Mouse (Mus musculus): ENCODE results near the gene Dnm3. TPM values are rescaled to one million over a fixed set of nuclear protein-coding genes. Genes with fewer than 3 reads are reported as not detected.
A peak's percentile ranks its signal among the peaks of the same experiment; 100 is the strongest.

Dnm3 gene
- polyA plus RNA-seq, 1 experiment from 2014 or later, result 12.9 TPM

GRCm38 (mm10) chr1:162298527-162298926 is 179.3 kb downstream of the Dnm3 start:
- DNase-seq (ENCODE audit: low spot score), result no peak
- no peaks in the 10 kb centered on the region for H3K36me3 ChIP-seq (ENCODE audit: control insufficient read depth, insufficient read depth, low read length)
- H3K9ac ChIP-seq (ENCODE audit: low read length), result no peak overlapping the region
- H3K4me2 ChIP-seq (ENCODE audit: low read depth), result no peak overlapping the region
- H3K27ac ChIP-seq (ENCODE audit: low read depth, low read length), result no peak overlapping the region
- ATAC-seq (ENCODE audit: insufficient read depth, low FRiP score, low TSS enrichment), result no peak
- no peaks in the 10 kb centered on the region for H3K9me3 ChIP-seq (ENCODE audit: control insufficient read depth, low read length)
- no peaks in the 10 kb centered on the region for H3K27me3 ChIP-seq (ENCODE audit: control insufficient read depth, insufficient read depth, low read length)
- H3K4me1 ChIP-seq (ENCODE audit: control insufficient read depth, insufficient read depth, low read length), result no peaks in the 10 kb centered on the region
- WGBS, result 85% methylated on average over 3 of the region's 3 CpGs
- H3K4me3 ChIP-seq (ENCODE audit: low read depth, low read length), result no peak overlapping the region

GRCm38 (mm10) chr1:162295443-162295842 is 182.4 kb downstream of the Dnm3 start:
- 81% methylated on average over 5 of the region's 5 CpGs for WGBS
- Histone ChIP-seq H3K27me3 (ENCODE audit: control insufficient read depth, insufficient read depth, low read length) (no peaks in the 10 kb centered on the region), H3K4me3 (ENCODE audit: low read depth, low read length) (no peak overlapping the region), H3K4me2 (ENCODE audit: low read depth) (no peak overlapping the region), H3K36me3 (ENCODE audit: control insufficient read depth, insufficient read depth, low read length) (no peaks in the 10 kb centered on the region), H3K4me1 (ENCODE audit: control insufficient read depth, insufficient read depth, low read length) (no peaks in the 10 kb centered on the region), H3K27ac (ENCODE audit: low read depth, low read length) (no peak overlapping the region), H3K9ac (ENCODE audit: low read length) (no peak overlapping the region), H3K9me3 (ENCODE audit: control insufficient read depth, low read length) (no peaks in the 10 kb centered on the region)
- ATAC-seq (ENCODE audit: insufficient read depth, low FRiP score, low TSS enrichment) (no peak), DNase-seq (ENCODE audit: low spot score) (no peak)

- H3K4me3 ChIP-seq (ENCODE audit: low read depth, low read length), result no peak overlapping the region
- H3K36me3 ChIP-seq (ENCODE audit: control insufficient read depth, insufficient read depth, low read length), result no peaks in the 10 kb centered on the region
- 92% methylated on average over 4 of the region's 4 CpGs for WGBS
- ATAC-seq (ENCODE audit: insufficient read depth, low FRiP score, low TSS enrichment), result no peak
- no peaks in the 10 kb centered on the region for H3K27me3 ChIP-seq (ENCODE audit: control insufficient read depth, insufficient read depth, low read length)
- H3K9ac ChIP-seq (ENCODE audit: low read length), result no peak overlapping the region
- H3K4me2 ChIP-seq (ENCODE audit: low read depth), result no peak overlapping the region
- H3K27ac ChIP-seq (ENCODE audit: low read depth, low read length), result no peak overlapping the region
- no peaks in the 10 kb centered on the region for H3K4me1 ChIP-seq (ENCODE audit: control insufficient read depth, insufficient read depth, low read length)
- no peak for DNase-seq (ENCODE audit: low spot score)
- no peaks in the 10 kb centered on the region for H3K9me3 ChIP-seq (ENCODE audit: control insufficient read depth, low read length)
Measured at GRCm38 (mm10) chr1:162294572-162294910, 183.3 kb downstream of the Dnm3 start.

GRCm38 (mm10) chr1:162293732-162294571 is 183.9 kb downstream of the Dnm3 start:
- ATAC-seq (ENCODE audit: insufficient read depth, low FRiP score, low TSS enrichment) (no peak), DNase-seq (ENCODE audit: low spot score) (no peak)
- 80% methylated on average over 4 of the region's 4 CpGs for WGBS
- H3K4me2 ChIP-seq (ENCODE audit: low read depth), result no peak overlapping the region
- H3K4me1 ChIP-seq (ENCODE audit: control insufficient read depth, insufficient read depth, low read length), result no peaks in the 10 kb centered on the region
- no peak overlapping the region for H3K4me3 ChIP-seq (ENCODE audit: low read depth, low read length)
- H3K9ac ChIP-seq (ENCODE audit: low read length), result no peak overlapping the region
- H3K9me3 ChIP-seq (ENCODE audit: control insufficient read depth, low read length), result no peaks in the 10 kb centered on the region
- no peaks in the 10 kb centered on the region for H3K36me3 ChIP-seq (ENCODE audit: control insufficient read depth, insufficient read depth, low read length)
- H3K27me3 ChIP-seq (ENCODE audit: control insufficient read depth, insufficient read depth, low read length), result no peaks in the 10 kb centered on the region
- no peak overlapping the region for H3K27ac ChIP-seq (ENCODE audit: low read depth, low read length)

DNA sequence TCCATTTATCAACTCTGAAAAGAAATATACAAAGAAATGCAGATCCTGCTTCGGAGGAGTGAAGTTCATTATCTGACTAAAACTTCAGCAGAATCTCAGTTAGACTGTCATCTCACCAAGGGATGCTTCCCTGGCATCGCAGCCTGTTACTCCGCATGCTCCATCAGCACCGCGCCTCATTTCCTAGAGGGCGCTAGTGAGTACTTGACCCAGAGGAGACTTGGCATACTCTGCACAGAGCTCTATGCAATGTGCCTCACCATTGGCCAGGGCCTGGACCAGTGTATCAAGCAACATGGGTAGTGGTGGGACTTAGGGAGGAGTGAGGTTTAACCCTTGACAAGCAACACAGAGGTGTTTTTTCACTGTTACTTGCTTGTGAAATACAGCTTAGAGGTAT is 190.9 kb downstream of the Dnm3 start:
- 54% methylated on average over 6 of the region's 6 CpGs for WGBS
- Histone ChIP-seq H3K36me3 (ENCODE audit: control insufficient read depth, insufficient read depth, low read length) (no peaks in the 10 kb centered on the region), H3K27me3 (ENCODE audit: control insufficient read depth, insufficient read depth, low read length) (no peaks in the 10 kb centered on the region), H3K9me3 (ENCODE audit: control insufficient read depth, low read length) (no peaks in the 10 kb centered on the region), H3K9ac (ENCODE audit: low read length) (no peak overlapping the region), H3K27ac (ENCODE audit: low read depth, low read length) (no peak overlapping the region), H3K4me3 (ENCODE audit: low read depth, low read length) (no peak overlapping the region), H3K4me1 (ENCODE audit: control insufficient read depth, insufficient read depth, low read length) (no peaks in the 10 kb centered on the region), H3K4me2 (ENCODE audit: low read depth) (no peak overlapping the region)
- DNase-seq (ENCODE audit: low spot score) (peak; percentile 17), ATAC-seq (ENCODE audit: insufficient read depth, low FRiP score, low TSS enrichment) (no peak)

- no peak overlapping the region for H3K4me2 ChIP-seq (ENCODE audit: low read depth)
- no peak overlapping the region for H3K4me3 ChIP-seq (ENCODE audit: low read depth, low read length)
- H3K27me3 ChIP-seq (ENCODE audit: control insufficient read depth, insufficient read depth, low read length), result no peaks in the 10 kb centered on the region
- peak overlapping the region; percentile 42; the same call in 1 of the 2 replicates for H3K27ac ChIP-seq (ENCODE audit: low read depth, low read length)
- ATAC-seq (ENCODE audit: insufficient read depth, low FRiP score, low TSS enrichment), result peak; percentile 74
- H3K36me3 ChIP-seq (ENCODE audit: control insufficient read depth, insufficient read depth, low read length), result no peaks in the 10 kb centered on the region
- H3K9me3 ChIP-seq (ENCODE audit: control insufficient read depth, low read length), result no peaks in the 10 kb centered on the region
- H3K4me1 ChIP-seq (ENCODE audit: control insufficient read depth, insufficient read depth, low read length), result no peaks in the 10 kb centered on the region
- WGBS, result 9% methylated on average over 7 of the region's 7 CpGs
- no peak overlapping the region for H3K9ac ChIP-seq (ENCODE audit: low read length)
- peak; percentile 66 for DNase-seq (ENCODE audit: low spot score)
Measured at GRCm38 (mm10) chr1:162281981-162282381, 195.9 kb downstream of the Dnm3 start.

GRCm38 (mm10) chr1:162280052-162280451 is 197.8 kb downstream of the Dnm3 start:
- Histone ChIP-seq H3K27me3 (ENCODE audit: control insufficient read depth, insufficient read depth, low read length) (no peaks in the 10 kb centered on the region), H3K9ac (ENCODE audit: low read length) (no peak overlapping the region), H3K27ac (ENCODE audit: low read depth, low read length) (no peak overlapping the region), H3K4me2 (ENCODE audit: low read depth) (no peak overlapping the region), H3K4me3 (ENCODE audit: low read depth, low read length) (no peak overlapping the region), H3K9me3 (ENCODE audit: control insufficient read depth, low read length) (no peaks in the 10 kb centered on the region), H3K4me1 (ENCODE audit: control insufficient read depth, insufficient read depth, low read length) (no peaks in the 10 kb centered on the region), H3K36me3 (ENCODE audit: control insufficient read depth, insufficient read depth, low read length) (no peaks in the 10 kb centered on the region)
- no peak for DNase-seq (ENCODE audit: low spot score)
- no peak for ATAC-seq (ENCODE audit: insufficient read depth, low FRiP score, low TSS enrichment)
- 95% methylated on average over 4 of the region's 4 CpGs for WGBS

- H3K36me3 ChIP-seq (ENCODE audit: control insufficient read depth, insufficient read depth, low read length), result no peaks in the 10 kb centered on the region
- H3K27ac ChIP-seq (ENCODE audit: low read depth, low read length), result no peak overlapping the region
- H3K27me3 ChIP-seq (ENCODE audit: control insufficient read depth, insufficient read depth, low read length), result no peaks in the 10 kb centered on the region
- WGBS, result 94% methylated on average over 1 of the region's 1 CpGs
- H3K4me2 ChIP-seq (ENCODE audit: low read depth), result no peak overlapping the region
- ATAC-seq (ENCODE audit: insufficient read depth, low FRiP score, low TSS enrichment), result no peak
- no peak overlapping the region for H3K4me3 ChIP-seq (ENCODE audit: low read depth, low read length)
- DNase-seq (ENCODE audit: low spot score), result peak; percentile 33
- no peaks in the 10 kb centered on the region for H3K4me1 ChIP-seq (ENCODE audit: control insufficient read depth, insufficient read depth, low read length)
- no peaks in the 10 kb centered on the region for H3K9me3 ChIP-seq (ENCODE audit: control insufficient read depth, low read length)
- no peak overlapping the region for H3K9ac ChIP-seq (ENCODE audit: low read length)
Measured at GRCm38 (mm10) chr1:162276011-162276410, 201.8 kb downstream of the Dnm3 start.

GRCm38 (mm10) chr1:162274674-162275248 is 203.1 kb downstream of the Dnm3 start:
- DNase-seq (ENCODE audit: low spot score) (no peak), ATAC-seq (ENCODE audit: insufficient read depth, low FRiP score, low TSS enrichment) (no peak)
- 91% methylated on average over 11 of the region's 11 CpGs for WGBS
- H3K4me2 ChIP-seq (ENCODE audit: low read depth), result no peak overlapping the region
- no peaks in the 10 kb centered on the region for H3K9me3 ChIP-seq (ENCODE audit: control insufficient read depth, low read length)
- H3K36me3 ChIP-seq (ENCODE audit: control insufficient read depth, insufficient read depth, low read length), result no peaks in the 10 kb centered on the region
- H3K4me3 ChIP-seq (ENCODE audit: low read depth, low read length), result no peak overlapping the region
- H3K27me3 ChIP-seq (ENCODE audit: control insufficient read depth, insufficient read depth, low read length), result no peaks in the 10 kb centered on the region
- no peaks in the 10 kb centered on the region for H3K4me1 ChIP-seq (ENCODE audit: control insufficient read depth, insufficient read depth, low read length)
- H3K27ac ChIP-seq (ENCODE audit: low read depth, low read length), result no peak overlapping the region
- no peak overlapping the region for H3K9ac ChIP-seq (ENCODE audit: low read length)
